Mouse (Mus musculus) cortical plate, adult 2 months (tissue): ENCODE measurements around the gene Cycs. TPM values are rescaled to one million over a fixed set of nuclear protein-coding genes. Genes with fewer than 3 reads are reported as not detected.

ENCODE experiments used
- H3K27ac ChIP-seq: fragments of 200-500 bp; 2 replicates; pipeline ENCODE4 v1.5.1; 2012; ENCODE audit warnings: low read length, control low read depth, inconsistent platforms; ENCODE audit not compliant: insufficient read depth
- H3K4me1 ChIP-seq: fragments of 200-500 bp; 2 replicates; pipeline ENCODE4 v1.6.1; 2011; ENCODE audit warnings: low read length; ENCODE audit not compliant: control insufficient read depth, insufficient read depth
- H3K4me3 ChIP-seq: fragments of 200-500 bp; 2 replicates; pipeline ENCODE4 v1.5.1; 2011; ENCODE audit warnings: mild to moderate bottlenecking, low read length, control low read depth; ENCODE audit not compliant: insufficient read depth
- CTCF ChIP-seq: fragments of 200-500 bp; IDR thresholded peaks from 2 replicates; pipeline ENCODE4 v1.5.1; 2011; ENCODE audit warnings: mild to moderate bottlenecking, control low read depth, low read length; ENCODE audit not compliant: insufficient read depth; ENCODE audit errors: extremely low read depth
- POLR2A ChIP-seq: fragments of 200-500 bp; IDR thresholded peaks from 2 replicates; pipeline ENCODE4 v1.6.1; 2011; ENCODE audit warnings: mild to moderate bottlenecking, low read length, control low read depth; ENCODE audit not compliant: insufficient read depth; ENCODE audit errors: extremely low read depth
- polyA plus RNA-seq: library from polyadenylated mRNA; depleted of rRNA; stranded (reverse); fragments of >200 nt; gene quantifications from 2 replicates; pipeline ENCODE4 v1.2.3, GENCODE M21; 2012; rRNA removed

The Cycs gene
- polyA plus RNA-seq, 1 experiment, result 61.1 TPM

GRCm38 (mm10) chr6:50526597-50527024 is 39.7 kb downstream of the Cycs start:
- Histone ChIP-seq H3K4me3 (no peak overlapping the region), H3K27ac (no peak overlapping the region), H3K4me1 (peaks cover 6% of the 10 kb centered on the region; the same call in 1 of the 2 replicates)
- TF ChIP-seq CTCF, result peak; percentile 72
- no peak for TF ChIP-seq POLR2A

GRCm38 (mm10) chr6:50525846-50526245 is 40.5 kb downstream of the Cycs start:
- no peak overlapping the region for H3K27ac ChIP-seq
- TF ChIP-seq POLR2A (no peak), CTCF (no peak)
- H3K4me3 ChIP-seq, result no peak overlapping the region
- H3K4me1 ChIP-seq, result peaks cover 6% of the 10 kb centered on the region; the same call in 1 of the 2 replicates

- peaks cover 6% of the 10 kb centered on the region; the same call in 1 of the 2 replicates for H3K4me1 ChIP-seq
- no peak for TF ChIP-seq POLR2A
- no peak for TF ChIP-seq CTCF
- H3K4me3 ChIP-seq, result no peak overlapping the region
- H3K27ac ChIP-seq, result no peak overlapping the region
Observed at GRCm38 (mm10) chr6:50524261-50524896, 42.0 kb downstream of the Cycs start.

GRCm38 (mm10) chr6:50522772-50523171 is 43.6 kb downstream of the Cycs start:
- TF ChIP-seq POLR2A (no peak), CTCF (no peak)
- H3K4me1 ChIP-seq, result 0 out of 2 replicates have a peak, but pooled peaks cover 2% of the 10 kb centered on the region
- H3K27ac ChIP-seq, result no peak overlapping the region
- no peak overlapping the region for H3K4me3 ChIP-seq

- H3K27ac ChIP-seq, result no peak overlapping the region
- no peak overlapping the region for H3K4me3 ChIP-seq
- H3K4me1 ChIP-seq, result 0 out of 2 replicates have a peak, but pooled peaks cover 2% of the 10 kb centered on the region
- TF ChIP-seq POLR2A (no peak), CTCF (no peak)
Observed at GRCm38 (mm10) chr6:50521532-50522135, 44.7 kb downstream of the Cycs start.

GRCm38 (mm10) chr6:50520139-50520538 is 46.2 kb downstream of the Cycs start:
- H3K4me1 ChIP-seq, result no peaks in the 10 kb centered on the region
- no peak overlapping the region for H3K4me3 ChIP-seq
- H3K27ac ChIP-seq, result no peak overlapping the region
- no peak for TF ChIP-seq POLR2A

- TF ChIP-seq POLR2A (no peak), CTCF (no peak)
- Histone ChIP-seq H3K4me1 (no peaks in the 10 kb centered on the region), H3K27ac (no peak overlapping the region), H3K4me3 (no peak overlapping the region)
Observed at GRCm38 (mm10) chr6:50518371-50518770, 48.0 kb downstream of the Cycs start.

Other genes starting within 250 kb of the Cycs start
- 26.1 and 32.2 TPM in 2 replicates for gene Osbpl3, start 110.3 kb downstream of the Cycs start, polyA plus RNA-seq
- gene 4921507P07Rik, start 30.1 kb upstream of the Cycs start, polyA plus RNA-seq, result 0.85 and 0.90 TPM in 2 replicates
- 0.13 TPM in 1 of 2 replicates, not detected in the other for gene Npvf, start 87.9 kb upstream of the Cycs start, polyA plus RNA-seq